Mouse (Mus musculus) C2C12 (cell line): ENCODE measurements at regions not wholly inside any gene's neighbourhood (a gene's known extent, or its start where the extent isn't known, plus 50 kb on each side); places are given as distances from the start of the nearest gene placed in this dataset.

ENCODE experiments used
- CEBPB ChIP-seq: IDR thresholded peaks from one replicate; pipeline ENCODE4 v1.6.1; 2011; ENCODE audit warnings: low read depth, mild to moderate bottlenecking, control low read depth, moderate library complexity
- CTCF ChIP-seq: IDR thresholded peaks from one replicate; pipeline ENCODE4 v1.5.1; 2011; ENCODE audit not compliant: control insufficient read depth, insufficient read depth, insufficient read length
- MYOD1 ChIP-seq: IDR thresholded peaks from one replicate; pipeline ENCODE4 v1.6.1; 2011; ENCODE audit warnings: low read depth; ENCODE audit not compliant: control insufficient read depth, insufficient read length
- MYOG ChIP-seq: IDR thresholded peaks from one replicate; pipeline ENCODE4 v1.6.1; 2011; ENCODE audit not compliant: control insufficient read depth, insufficient read length; ENCODE audit errors: extremely low read depth
- USF1 ChIP-seq: IDR thresholded peaks from one replicate; pipeline ENCODE4 v1.6.1; 2011; ENCODE audit warnings: low read depth, mild to moderate bottlenecking, control low read depth, moderate library complexity

DNA sequence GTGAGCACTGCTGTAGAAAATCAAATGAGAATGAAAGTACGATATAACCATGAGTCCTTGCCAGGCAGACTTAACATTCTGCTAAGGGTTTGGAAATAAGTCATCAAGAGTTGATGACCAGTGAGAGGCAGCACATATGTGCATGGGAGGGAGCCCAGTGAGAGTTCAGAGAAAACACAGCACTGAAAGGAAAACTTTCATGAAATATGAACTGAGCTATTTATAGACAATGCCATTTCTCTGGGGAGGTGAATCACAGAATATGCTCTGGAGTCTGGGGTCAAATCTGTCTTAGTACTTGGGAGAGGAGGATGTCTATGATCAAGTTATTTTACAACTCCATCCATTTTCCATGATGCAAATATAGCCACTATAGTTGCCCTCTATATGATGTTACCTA is 579.4 kb upstream of the Isx start:
- no peak for TF ChIP-seq MYOG
- TF ChIP-seq CTCF = no peak
- TF ChIP-seq MYOD1 = no peak
- no peak for TF ChIP-seq USF1
- no peak for TF ChIP-seq CEBPB
